ENCODE assay signal across 8 mouse cellular contexts in the genomic region with DNA sequence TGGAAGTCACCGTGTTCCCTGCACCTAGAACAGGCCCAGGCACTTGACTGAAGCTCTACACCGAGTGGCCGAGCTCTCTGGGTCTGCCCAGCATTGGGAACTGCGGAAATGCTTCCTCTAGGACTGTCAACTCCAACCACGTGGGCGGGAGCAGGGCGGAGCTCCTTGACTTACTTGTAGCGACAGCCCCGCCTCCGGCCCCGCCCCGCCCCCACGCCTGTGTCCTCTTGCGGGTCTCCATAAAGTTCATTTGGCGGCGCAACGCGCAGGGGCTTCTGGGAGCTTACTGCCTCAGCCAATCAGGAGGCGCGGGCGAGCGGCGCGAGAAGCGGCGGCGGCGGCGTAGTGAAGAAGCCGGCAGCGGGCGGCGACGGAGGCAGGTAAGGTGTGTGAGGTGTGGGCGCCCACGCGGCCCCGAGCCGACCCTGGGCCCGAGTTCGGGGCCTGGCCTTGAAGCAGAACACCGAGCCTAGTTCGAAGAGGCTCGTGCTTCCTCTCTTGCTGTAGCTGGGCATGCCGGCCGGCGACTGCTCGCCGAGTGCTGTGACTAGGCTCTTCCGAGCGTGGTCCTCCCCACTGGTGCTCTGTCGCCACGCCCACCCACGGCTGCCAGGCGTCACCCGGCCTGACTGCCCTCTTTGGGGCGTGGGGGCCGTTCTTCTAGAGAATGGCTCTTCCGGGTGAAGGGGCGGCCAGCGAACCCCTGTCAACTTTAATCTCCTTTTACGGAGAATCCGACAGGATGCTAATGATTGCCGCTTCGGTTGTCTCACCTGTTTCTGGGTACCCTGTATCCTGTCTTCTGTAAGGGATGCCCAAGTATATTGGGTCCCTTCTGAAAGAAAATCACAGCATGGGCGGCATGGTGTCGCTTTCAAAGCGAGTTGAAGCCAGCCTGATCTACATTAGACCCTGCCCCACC. TPM values are rescaled to one million over a fixed set of nuclear protein-coding genes. Genes with fewer than 3 reads are reported as not detected.
DNase-seq lines count a peak whose midpoint lies in the region; ATAC-seq and TF ChIP-seq lines count a peak whose summit lies in the region.

TSS of gene Nup93 (plus strand) at position 313 of the 922 bp plus-strand sequence.

- peak within 1 kb of the TSS; percentile 87 for H3K4me3 ChIP-seq in heart, embryonic 12.5 days
- peak within 1 kb of the TSS; percentile 53 for H3K4me3 ChIP-seq in kidney, postnatal 0 days (replicated peaks; ENCODE audit: low read depth, low read length)
- peak within 1 kb of the TSS; percentile 92 for H3K4me3 ChIP-seq in liver, embryonic 11.5 days (ENCODE audit: low read depth, low read length)
- H3K4me3 ChIP-seq in stomach, embryonic 14.5 days (ENCODE audit: low read depth, low read length): peak within 1 kb of the TSS; percentile 87

- peak within 1 kb of the TSS; percentile 75 for H3K4me2 ChIP-seq in heart, embryonic 12.5 days
- peak within 1 kb of the TSS; percentile 63 for H3K4me2 ChIP-seq in kidney, postnatal 0 days (ENCODE audit: low read length)
- H3K4me2 ChIP-seq in liver, embryonic 11.5 days: peak within 1 kb of the TSS; percentile 95
- peak within 1 kb of the TSS; percentile 63 for H3K4me2 ChIP-seq in stomach, embryonic 14.5 days (replicated peaks; ENCODE audit: low read depth, low read length)

- peak within 1 kb of the TSS; percentile 91 for H3K9ac ChIP-seq in heart, embryonic 12.5 days
- H3K9ac ChIP-seq in kidney, postnatal 0 days (ENCODE audit: low read depth, low read length): peak within 1 kb of the TSS; percentile 64
- H3K9ac ChIP-seq in liver, embryonic 11.5 days (ENCODE audit: low read depth, low read length): peak within 1 kb of the TSS; percentile 90
- peak within 1 kb of the TSS; percentile 79 for H3K9ac ChIP-seq in stomach, embryonic 14.5 days (replicated peaks; ENCODE audit: low read depth, low read length)

- H3K4me1 ChIP-seq in heart, embryonic 12.5 days (replicated peaks): peaks cover 20% of the 10 kb centered on the region
- no peaks in the 10 kb centered on the region for H3K4me1 ChIP-seq in kidney, postnatal 0 days (replicated peaks; ENCODE audit: insufficient read depth, low read length)
- H3K4me1 ChIP-seq in liver, embryonic 11.5 days (replicated peaks; ENCODE audit: control insufficient read depth, insufficient read depth, low read length): peaks cover 19% of the 10 kb centered on the region
- peaks cover 6% of the 10 kb centered on the region; the same call in 1 of the 2 replicates for H3K4me1 ChIP-seq in stomach, embryonic 14.5 days (ENCODE audit: control insufficient read depth, insufficient read depth, low read length)

- WGBS in heart, embryonic 12.5 days: under 1% methylated on average over 68 of the region's 68 CpGs
- WGBS in kidney, postnatal 0 days: under 1% methylated on average over 68 of the region's 68 CpGs
- under 1% methylated on average over 68 of the region's 68 CpGs for WGBS in liver, embryonic 11.5 days
- WGBS in stomach, embryonic 14.5 days: under 1% methylated on average over 68 of the region's 68 CpGs

- DNase-seq in CD4-positive helper T cell, adult 2 months (ENCODE audit: low read depth, low spot score): peak; percentile 97
- peak; percentile 94 for DNase-seq in brain, embryonic 18.5 days (ENCODE audit: low read depth, low spot score)
- DNase-seq in kidney, postnatal 0 days (ENCODE audit: low spot score): peak; percentile 98
- DNase-seq in liver, embryonic 11.5 days (ENCODE audit: low spot score): peak; percentile 98
- peak; percentile 94 for DNase-seq in naive thymus-derived CD4-positive, alpha-beta T cell, adult 2 months (ENCODE audit: low read depth)

- ATAC-seq in erythroid progenitor cell, adult 5-6 weeks (replicated peaks; ENCODE audit: low FRiP score, poor library complexity, severe bottlenecking): peak; percentile 97
- peak; percentile 98 for ATAC-seq in heart, embryonic 12.5 days (ENCODE audit: insufficient number of reproducible peaks, low FRiP score)
- ATAC-seq in kidney, postnatal 0 days (replicated peaks; ENCODE audit: low FRiP score, low read depth): peak; percentile 96
- peak; percentile 93 for ATAC-seq in liver, embryonic 11.5 days (replicated peaks; ENCODE audit: low FRiP score)
- peak; percentile 97 for ATAC-seq in stomach, embryonic 14.5 days (ENCODE audit: insufficient number of reproducible peaks, insufficient read depth, low FRiP score, low read depth)

- no peaks in the 10 kb centered on the region for H3K27me3 ChIP-seq in heart, embryonic 12.5 days (replicated peaks)
- no peaks in the 10 kb centered on the region for H3K27me3 ChIP-seq in kidney, postnatal 0 days (ENCODE audit: insufficient read depth, low read length)
- no peaks in the 10 kb centered on the region for H3K27me3 ChIP-seq in liver, embryonic 11.5 days (replicated peaks; ENCODE audit: control insufficient read depth, insufficient read depth, low read length)
- no peaks in the 10 kb centered on the region for H3K27me3 ChIP-seq in stomach, embryonic 14.5 days (ENCODE audit: control insufficient read depth, insufficient read depth, low read length)

- no peaks in the 10 kb centered on the region for H3K36me3 ChIP-seq in heart, embryonic 12.5 days
- H3K36me3 ChIP-seq in kidney, postnatal 0 days (ENCODE audit: insufficient read depth, low read length): no peaks in the 10 kb centered on the region
- H3K36me3 ChIP-seq in liver, embryonic 11.5 days (ENCODE audit: control insufficient read depth, insufficient read depth, low read length): no peaks in the 10 kb centered on the region
- H3K36me3 ChIP-seq in stomach, embryonic 14.5 days (ENCODE audit: control insufficient read depth, insufficient read depth, low read length): no peaks in the 10 kb centered on the region

- peak within 1 kb of the TSS; percentile 58 for H3K27ac ChIP-seq in heart, embryonic 12.5 days (ENCODE audit: poor library complexity, severe bottlenecking)
- peak within 1 kb of the TSS; percentile 37; the same call in 1 of the 2 replicates for H3K27ac ChIP-seq in kidney, postnatal 0 days
- peak within 1 kb of the TSS; percentile 84 for H3K27ac ChIP-seq in liver, embryonic 11.5 days (ENCODE audit: low read depth, low read length)
- no peak within 1 kb of the TSS; the same call in 1 of the 2 replicates for H3K27ac ChIP-seq in stomach, embryonic 14.5 days (ENCODE audit: low read length)

- no peak for TF ChIP-seq CTCF in kidney, postnatal 0 days (IDR thresholded peaks at IDR 0.05; ENCODE audit: low read depth)

- no peaks in the 10 kb centered on the region for H3K9me3 ChIP-seq in heart, embryonic 12.5 days (replicated peaks)
- no peaks in the 10 kb centered on the region for H3K9me3 ChIP-seq in kidney, postnatal 0 days (replicated peaks; ENCODE audit: low read length)
- no peaks in the 10 kb centered on the region for H3K9me3 ChIP-seq in liver, embryonic 11.5 days (ENCODE audit: control insufficient read depth, low read length)
- H3K9me3 ChIP-seq in stomach, embryonic 14.5 days (ENCODE audit: control insufficient read depth, low read depth, low read length): no peaks in the 10 kb centered on the region

RNA-seq across cellular contexts. Expression of gene Nup93, which starts in this region (rescaled TPM):
- total RNA-seq in erythroid progenitor cell, adult 5-6 weeks (2015; ENCODE audit: low replicate concordance): 21.8 and 22.7 TPM in 2 replicates
- 10.3 and 20.4 TPM in 2 replicates for total RNA-seq in erythroid progenitor cell, adult 5-6 weeks (2017; ENCODE audit: low replicate concordance)
- polyA plus RNA-seq in heart, embryonic 12.5 days (2016; fragmentation: Nextera tagmentation; extraction: Ambion mirVana): 71.6 and 73.6 TPM in 2 replicates
- polyA plus RNA-seq in kidney, postnatal 0 days (2015; fragmentation: Nextera tagmentation; extraction: Ambion mirVana): 45.0 and 53.6 TPM in 2 replicates
- polyA plus RNA-seq in liver, embryonic 11.5 days (2014; fragmentation: Nextera tagmentation; extraction: Ambion mirVana): 106 and 124 TPM in 2 replicates
- 74.6 and 82.1 TPM in 2 replicates for polyA plus RNA-seq in stomach, embryonic 14.5 days (2014; fragmentation: Nextera tagmentation; extraction: Ambion mirVana)
